Mouse (Mus musculus) monocyte, adult 5-6 weeks (primary cell): Measurements from ENCODE around the gene Cort. TPM values are rescaled to one million over a fixed set of nuclear protein-coding genes. Genes with fewer than 3 reads are reported as not detected.

Experiments
- ATAC-seq: fragments of 153-309, 156-312 bp; replicated peaks from 2 replicates; pipeline ENCODE4 v1.8.0; 2017; ENCODE audit warnings: mild to moderate bottlenecking; ENCODE audit not compliant: low TSS enrichment, insufficient number of reproducible peaks, severe bottlenecking, poor library complexity, low FRiP score
- total RNA-seq: library from RNA; stranded (forward); fragments of 200-1000, 200-491, 200-594 nt; gene quantifications from 3 replicates; pipeline ENCODE4 v1.2.3, GENCODE M21; 2017

The Cort gene
- total RNA-seq, 1 experiment from 2014 or later = not detected

GRCm38 (mm10) chr4:149150256-149150655, 23.7 kb upstream of the Cort start:
- no peak for ATAC-seq

GRCm38 (mm10) chr4:149149611-149150010, 23.0 kb upstream of the Cort start:
- no peak for ATAC-seq

GRCm38 (mm10) chr4:149149196-149149595, 22.6 kb upstream of the Cort start:
- ATAC-seq = no peak

- no peak for ATAC-seq
Observed at GRCm38 (mm10) chr4:149148084-149148483, 21.5 kb upstream of the Cort start.

GRCm38 (mm10) chr4:149147528-149147927, 21.0 kb upstream of the Cort start:
- ATAC-seq = no peak

GRCm38 (mm10) chr4:149145151-149145550, 18.6 kb upstream of the Cort start:
- ATAC-seq = no peak

GRCm38 (mm10) chr4:149144459-149144858, 17.9 kb upstream of the Cort start:
- peak; percentile 90 for ATAC-seq

- no peak for ATAC-seq
Observed at GRCm38 (mm10) chr4:149143594-149143993, 17.0 kb upstream of the Cort start.

- no peak for ATAC-seq
Observed at GRCm38 (mm10) chr4:149138515-149138914, 12.0 kb upstream of the Cort start.

- peak; percentile 76 for ATAC-seq
Observed at GRCm38 (mm10) chr4:149136982-149137770, 10.6 kb upstream of the Cort start, which contains the start of gene Cenps. Cenps (minus strand) TSS chr4:149137629.

GRCm38 (mm10) chr4:149136116-149136850, 9.7 kb upstream of the Cort start:
- ATAC-seq = no peak

GRCm38 (mm10) chr4:149133395-149133794, 6.8 kb upstream of the Cort start:
- no peak for ATAC-seq

GRCm38 (mm10) chr4:149131789-149132565, 5.4 kb upstream of the Cort start:
- ATAC-seq = no peak

- no peak for ATAC-seq
Observed at GRCm38 (mm10) chr4:149131021-149131752, 4.6 kb upstream of the Cort start.

- ATAC-seq = no peak
Observed at GRCm38 (mm10) chr4:149128467-149128866, 1.9 kb upstream of the Cort start.

- ATAC-seq = no peak
Observed at GRCm38 (mm10) chr4:149126115-149126509, 451 bp downstream of the Cort start.

- no peak for ATAC-seq
Observed at GRCm38 (mm10) chr4:149125341-149126114, 1.0 kb downstream of the Cort start.

- no peak for ATAC-seq
Observed at GRCm38 (mm10) chr4:149123432-149123831, 3.1 kb downstream of the Cort start.
